Mouse (Mus musculus) intestine, embryonic 14.5 days (tissue): ENCODE data around the gene Nrap. TPM values are rescaled to one million over a fixed set of nuclear protein-coding genes. Genes with fewer than 3 reads are reported as not detected.

Experiments used
- ATAC-seq: fragments of 200-750 bp; cut with Nextera tagmentation; replicated peaks from 2 replicates; pipeline ENCODE4 v1.8.0; 2017; ENCODE audit warnings: low read depth, moderate number of reproducible peaks, moderate TSS enrichment, moderate library complexity; ENCODE audit not compliant: low FRiP score, low TSS enrichment
- DNase-seq: peaks from one replicate; pipeline ENCODE4 v3.0.0-alpha.2; 2018; ENCODE audit warnings: low spot score
- H3K27ac ChIP-seq: fragments of 300-500 bp; sonication (generic); 2 replicates; pipeline ENCODE4 v1.5.1; 2014; ENCODE audit warnings: low read depth, mild to moderate bottlenecking, control low read depth
- H3K27me3 ChIP-seq: fragments of 300-500 bp; sonication (generic); replicated peaks from 2 replicates; pipeline ENCODE4 v1.6.1; 2014; ENCODE audit warnings: low read length, control low read depth; ENCODE audit not compliant: control insufficient read depth, insufficient read depth
- H3K36me3 ChIP-seq: fragments of 300-500 bp; sonication (generic); 2 replicates; pipeline ENCODE4 v1.6.1; 2014; ENCODE audit warnings: low read length, control low read depth; ENCODE audit not compliant: control insufficient read depth, insufficient read depth
- H3K4me1 ChIP-seq: fragments of 300-500 bp; sonication (generic); replicated peaks from 2 replicates; pipeline ENCODE4 v1.6.1; 2014; ENCODE audit warnings: low read length, control low read depth, mixed read lengths; ENCODE audit not compliant: control insufficient read depth, insufficient read depth
- H3K4me2 ChIP-seq: fragments of 300-500 bp; sonication (generic); 2 replicates; pipeline ENCODE4 v1.6.1; 2014; ENCODE audit warnings: low read length
- H3K4me3 ChIP-seq: fragments of 300-500 bp; sonication (generic); 2 replicates; pipeline ENCODE4 v1.5.1; 2014; ENCODE audit warnings: low read depth, low read length, control low read depth, mixed read lengths
- H3K9ac ChIP-seq: fragments of 300-500 bp; sonication (generic); 2 replicates; pipeline ENCODE4 v1.6.1; 2014; ENCODE audit warnings: mild to moderate bottlenecking, low read length
- H3K9me3 ChIP-seq: fragments of 300-500 bp; sonication (generic); 2 replicates; pipeline ENCODE4 v1.6.1; 2016; ENCODE audit warnings: low read length, control low read depth; ENCODE audit not compliant: control insufficient read depth
- WGBS: fragments of 180-500 bp; shearing (Covaris S2); extraction: QIAGEN DNeasy Blood & Tissue Kit; methylation state at CpG from one replicate; pipeline ENCODE4 v1.1.7; 2014; 5-methylcytosine and 5-hydroxymethylcytosine counted together
- polyA plus RNA-seq: library from polyadenylated mRNA; unstranded; fragments of >200 nt; fragmentation: Nextera tagmentation; extraction: Ambion mirVana; gene quantifications from 2 replicates; pipeline ENCODE4 v1.2.1, GENCODE M21; 2014

Gene Nrap
- polyA plus RNA-seq, 1 experiment from 2014 or later, result 0.26 TPM

- no peaks in the 10 kb centered on the region for H3K27me3 ChIP-seq
- no peak overlapping the region for H3K27ac ChIP-seq
- H3K9ac ChIP-seq, result no peak overlapping the region
- H3K4me3 ChIP-seq, result no peak overlapping the region
- H3K36me3 ChIP-seq, result no peaks in the 10 kb centered on the region
- no peak overlapping the region for H3K4me2 ChIP-seq
- H3K4me1 ChIP-seq, result no peaks in the 10 kb centered on the region
- ATAC-seq, result no peak
- 70% methylated on average over 13 of the region's 13 CpGs for WGBS
- H3K9me3 ChIP-seq, result no peaks in the 10 kb centered on the region
- DNase-seq, result no peak
Observed at GRCm38 (mm10) chr19:56378554-56379172, 11.2 kb downstream of the Nrap start.

DNA sequence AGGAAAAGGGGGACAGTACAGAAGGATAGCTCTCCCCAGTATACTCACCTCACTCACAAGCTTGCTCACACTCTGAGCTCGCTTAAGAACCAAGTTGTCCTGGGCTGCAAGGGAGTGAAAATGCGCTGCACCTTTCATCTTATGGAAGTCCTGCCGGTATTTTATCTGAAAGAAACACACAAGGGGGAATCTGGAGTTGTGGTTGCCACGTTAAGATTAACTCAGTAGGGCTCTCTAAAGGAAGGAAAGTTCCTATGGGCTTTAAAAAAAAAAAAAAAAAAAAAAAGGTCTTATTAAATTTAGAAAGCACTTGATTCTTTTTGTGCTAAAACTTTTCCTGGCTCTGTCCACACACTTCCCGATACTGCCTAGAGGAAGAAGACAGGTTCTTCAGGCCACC, 11.8 kb downstream of the Nrap start:
- no peaks in the 10 kb centered on the region for H3K4me1 ChIP-seq
- no peaks in the 10 kb centered on the region for H3K9me3 ChIP-seq
- 87% methylated on average over 5 of the region's 5 CpGs for WGBS
- H3K4me3 ChIP-seq, result no peak overlapping the region
- H3K9ac ChIP-seq, result no peak overlapping the region
- no peak overlapping the region for H3K27ac ChIP-seq
- H3K27me3 ChIP-seq, result no peaks in the 10 kb centered on the region
- DNase-seq (no peak), ATAC-seq (no peak)
- H3K4me2 ChIP-seq, result no peak overlapping the region
- H3K36me3 ChIP-seq, result no peaks in the 10 kb centered on the region

DNA sequence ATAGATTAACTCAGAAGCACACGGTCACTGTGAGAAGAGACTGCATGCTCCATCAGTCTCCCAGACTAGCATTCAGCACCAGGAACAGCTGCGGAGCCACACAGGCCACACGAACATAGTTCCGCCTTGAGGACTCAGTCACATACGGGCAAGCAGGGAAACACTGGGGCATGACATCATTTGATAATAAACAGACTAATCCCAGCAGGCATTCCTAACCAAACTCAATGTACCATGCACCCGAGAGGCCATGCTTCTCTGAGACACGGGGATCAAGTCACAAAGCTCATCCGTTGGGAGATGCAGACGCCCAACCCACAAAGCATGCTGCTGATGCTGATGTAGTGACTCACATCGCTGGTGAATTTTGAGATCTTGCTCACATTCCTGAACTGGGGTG, 15.8 kb downstream of the Nrap start:
- no peak overlapping the region for H3K4me2 ChIP-seq
- WGBS, result 46% methylated on average over 10 of the region's 10 CpGs
- DNase-seq, result no peak
- H3K9me3 ChIP-seq, result no peaks in the 10 kb centered on the region
- no peak overlapping the region for H3K27ac ChIP-seq
- ATAC-seq, result no peak
- no peak overlapping the region for H3K9ac ChIP-seq
- H3K27me3 ChIP-seq, result no peaks in the 10 kb centered on the region
- H3K36me3 ChIP-seq, result no peaks in the 10 kb centered on the region
- no peaks in the 10 kb centered on the region for H3K4me1 ChIP-seq
- H3K4me3 ChIP-seq, result no peak overlapping the region

GRCm38 (mm10) chr19:56373246-56373645, 16.6 kb downstream of the Nrap start:
- H3K4me2 ChIP-seq, result no peak overlapping the region
- H3K4me1 ChIP-seq, result peaks cover 6% of the 10 kb centered on the region
- H3K36me3 ChIP-seq, result no peaks in the 10 kb centered on the region
- 85% methylated on average over 5 of the region's 5 CpGs for WGBS
- H3K9ac ChIP-seq, result no peak overlapping the region
- DNase-seq, result no peak
- H3K27me3 ChIP-seq, result no peaks in the 10 kb centered on the region
- ATAC-seq, result no peak
- no peaks in the 10 kb centered on the region for H3K9me3 ChIP-seq
- H3K27ac ChIP-seq, result no peak overlapping the region
- no peak overlapping the region for H3K4me3 ChIP-seq

GRCm38 (mm10) chr19:56372226-56372625, 17.6 kb downstream of the Nrap start:
- H3K9ac ChIP-seq, result no peak overlapping the region
- H3K27me3 ChIP-seq, result no peaks in the 10 kb centered on the region
- H3K4me2 ChIP-seq, result no peak overlapping the region
- H3K4me3 ChIP-seq, result no peak overlapping the region
- no peaks in the 10 kb centered on the region for H3K9me3 ChIP-seq
- H3K36me3 ChIP-seq, result no peaks in the 10 kb centered on the region
- DNase-seq (no peak), ATAC-seq (no peak)
- H3K27ac ChIP-seq, result no peak overlapping the region
- peaks cover 7% of the 10 kb centered on the region for H3K4me1 ChIP-seq
- WGBS, result 79% methylated on average over 7 of the region's 7 CpGs

GRCm38 (mm10) chr19:56370389-56371150, 19.3 kb downstream of the Nrap start:
- no peaks in the 10 kb centered on the region for H3K9me3 ChIP-seq
- WGBS, result 85% methylated on average over 6 of the region's 6 CpGs
- H3K36me3 ChIP-seq, result no peaks in the 10 kb centered on the region
- no peak overlapping the region for H3K4me3 ChIP-seq
- no peak for ATAC-seq
- H3K4me1 ChIP-seq, result peaks cover 7% of the 10 kb centered on the region
- DNase-seq, result no peak
- no peak overlapping the region for H3K4me2 ChIP-seq
- no peak overlapping the region for H3K27ac ChIP-seq
- no peaks in the 10 kb centered on the region for H3K27me3 ChIP-seq
- H3K9ac ChIP-seq, result no peak overlapping the region

- no peak overlapping the region for H3K4me2 ChIP-seq
- WGBS, result 89% methylated on average over 7 of the region's 7 CpGs
- H3K27me3 ChIP-seq, result no peaks in the 10 kb centered on the region
- no peaks in the 10 kb centered on the region for H3K9me3 ChIP-seq
- peaks cover 12% of the 10 kb centered on the region for H3K4me1 ChIP-seq
- DNase-seq (no peak), ATAC-seq (no peak)
- H3K9ac ChIP-seq, result no peak overlapping the region
- no peaks in the 10 kb centered on the region for H3K36me3 ChIP-seq
- H3K4me3 ChIP-seq, result no peak overlapping the region
- H3K27ac ChIP-seq, result no peak overlapping the region
Observed at GRCm38 (mm10) chr19:56368912-56369311, 20.9 kb downstream of the Nrap start.

DNA sequence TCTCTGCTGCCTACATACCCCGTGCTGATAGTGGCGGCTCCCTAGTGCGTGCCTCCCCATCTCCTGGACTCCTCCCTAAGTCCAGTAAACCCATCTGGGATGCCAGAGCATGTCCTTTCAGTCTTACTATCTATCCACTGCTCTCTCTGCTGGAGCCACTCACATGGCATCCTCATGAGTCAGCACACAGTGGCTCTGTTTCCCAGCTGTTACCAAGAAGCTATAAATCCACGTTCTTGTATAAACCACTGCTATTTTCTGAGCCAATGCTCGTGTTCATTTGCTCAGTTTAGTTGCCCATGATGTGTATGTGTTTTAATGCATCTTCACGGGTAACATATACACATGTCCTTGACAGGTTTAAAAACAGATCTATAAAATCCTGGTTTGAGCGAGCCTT, 22.1 kb downstream of the Nrap start:
- H3K27ac ChIP-seq, result no peak overlapping the region

DNA sequence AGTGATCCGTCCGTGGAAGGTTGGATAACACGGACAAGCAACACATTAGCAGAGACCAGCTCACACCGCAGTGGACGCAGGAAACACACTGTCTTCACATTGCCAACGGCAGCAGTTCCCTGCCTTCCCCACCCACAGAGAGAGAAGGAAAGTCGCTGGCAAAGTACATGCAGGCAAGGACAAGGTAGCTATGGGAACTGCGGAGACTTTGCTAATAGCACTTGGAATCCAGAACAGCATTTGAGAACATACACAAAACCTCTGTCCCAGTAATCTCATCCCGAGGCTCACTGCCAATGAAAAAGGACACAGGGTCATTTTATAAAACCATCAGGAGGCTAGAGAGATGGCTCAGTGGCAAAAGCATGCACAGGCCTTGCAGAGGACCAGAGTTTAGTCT, 23.2 kb downstream of the Nrap start:
- Histone ChIP-seq H3K27ac (no peak overlapping the region), H3K9me3 (no peaks in the 10 kb centered on the region), H3K9ac (no peak overlapping the region), H3K4me1 (peaks cover 14% of the 10 kb centered on the region), H3K36me3 (no peaks in the 10 kb centered on the region), H3K4me2 (no peak overlapping the region), H3K27me3 (no peaks in the 10 kb centered on the region), H3K4me3 (no peak overlapping the region)
- WGBS, result 77% methylated on average over 9 of the region's 9 CpGs
- DNase-seq (no peak), ATAC-seq (no peak)

More for the DNA sequence above, 22.1 kb downstream of the Nrap start:
- no peak for ATAC-seq
- Histone ChIP-seq H3K9me3 (no peaks in the 10 kb centered on the region), H3K4me2 (no peak overlapping the region), H3K4me1 (peaks cover 14% of the 10 kb centered on the region), H3K36me3 (no peaks in the 10 kb centered on the region), H3K27me3 (no peaks in the 10 kb centered on the region), H3K4me3 (no peak overlapping the region), H3K9ac (no peak overlapping the region)
- WGBS, result 46% methylated on average over 7 of the region's 7 CpGs
- DNase-seq, result no peak
